In the genomic region with DNA sequence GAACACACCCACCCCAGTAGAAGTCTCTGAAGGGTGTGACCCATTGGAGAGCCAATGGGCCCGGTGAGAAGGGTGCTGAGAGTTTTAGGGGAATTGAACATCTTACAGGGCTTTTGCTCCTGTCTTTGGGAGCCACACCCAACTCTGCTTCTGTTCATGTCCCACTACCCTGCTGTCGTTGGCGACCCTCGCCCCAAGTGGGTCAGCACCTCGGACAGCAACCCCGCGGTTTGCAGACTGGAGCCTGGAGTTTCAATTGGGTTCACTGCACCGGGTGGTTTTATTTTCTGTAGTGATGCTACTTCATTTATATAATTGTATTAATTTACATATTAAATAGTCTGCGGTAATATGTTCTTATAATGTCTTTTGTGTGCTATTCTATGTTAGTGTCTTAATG, we compare ENCODE assay signal across 13 mouse cellular contexts. TPM values are rescaled to one million over a fixed set of nuclear protein-coding genes. Genes with fewer than 3 reads are reported as not detected.
DNase-seq lines count a peak whose midpoint lies in the region; ATAC-seq and TF ChIP-seq lines count a peak whose summit lies in the region.
"Had no signal": no experiment of that assay in that cellular context is flagged by ENCODE, and none has a peak within 500 bp of the region (broad histone marks: within the 10 kb centered on the region; RNA-seq: fewer than 3 reads in every experiment).

No protein-coding gene starts in this region.

- no peaks in the 10 kb centered on the region for H3K36me3 ChIP-seq in embryonic facial prominence, embryonic 11.5 days (replicated peaks; ENCODE audit: control insufficient read depth, insufficient read depth, low read depth, low read length)
- peaks cover 30% of the 10 kb centered on the region for H3K36me3 ChIP-seq in hindbrain, embryonic 14.5 days (replicated peaks; ENCODE audit: control insufficient read depth, insufficient read depth)
- H3K36me3 ChIP-seq in myocyte (ENCODE audit: control insufficient read depth, insufficient read depth) = peaks cover 4% of the 10 kb centered on the region
- H3K36me3 ChIP-seq: stomach, embryonic 15.5 days had no signal

- no peak overlapping the region for H3K9ac ChIP-seq in embryonic facial prominence, embryonic 11.5 days (replicated peaks; ENCODE audit: low read length)
- peak overlapping the region; percentile 99 for H3K9ac ChIP-seq in hindbrain, embryonic 14.5 days
- H3K9ac ChIP-seq: stomach, embryonic 15.5 days had no signal

- peaks cover 40% of the 10 kb centered on the region for H3K27me3 ChIP-seq in embryonic facial prominence, embryonic 11.5 days (ENCODE audit: control insufficient read depth, insufficient read depth, low read length)
- H3K27me3 ChIP-seq in hindbrain, embryonic 14.5 days (ENCODE audit: control insufficient read depth, insufficient read depth, low read length) = no peaks in the 10 kb centered on the region
- H3K27me3 ChIP-seq in myocyte (ENCODE audit: control insufficient read depth, insufficient read depth, insufficient read length) = no peaks in the 10 kb centered on the region

- H3K4me3 ChIP-seq in left cerebral cortex, adult 2 months = peak overlapping the region; percentile 91
- H3K4me3 ChIP-seq in embryonic facial prominence, embryonic 11.5 days (ENCODE audit: low read depth, low read length) = peak overlapping the region; percentile 23
- peak overlapping the region; percentile 75 for H3K4me3 ChIP-seq in hindbrain, embryonic 14.5 days (replicated peaks; ENCODE audit: low read length)
- H3K4me3 ChIP-seq in myocyte = no peak overlapping the region
- H3K4me3 ChIP-seq: stomach, embryonic 15.5 days had no signal

- no peak for DNase-seq in left cerebral cortex, adult 2 months (ENCODE audit: extremely low spot score in 1 of 2, low spot score in 2 of 2)
- DNase-seq in left cerebral cortex, postnatal 10 days (ENCODE audit: extremely low spot score in 1 of 2, low spot score in 2 of 2) = no peak
- peak; percentile 76 for DNase-seq in embryonic facial prominence, embryonic 11.5 days (ENCODE audit: low spot score)
- DNase-seq in hindbrain, embryonic 14.5 days (ENCODE audit: low spot score) = no peak
- no peak for DNase-seq in adrenal gland, postnatal 14 days
- no peak for DNase-seq in urinary bladder, adult 2 months (ENCODE audit: low spot score)
- DNase-seq: adrenal gland, postnatal 10 days; kidney, postnatal 25 days had no signal

- TF ChIP-seq CTCF in left cerebral cortex, adult 2 months (IDR thresholded peaks at IDR 0.05) = no peak

- TF ChIP-seq POLR2A in myocyte (IDR thresholded peaks at IDR 0.05; ENCODE audit: insufficient read length, low read depth) = no peak

- no peak overlapping the region for H3K27ac ChIP-seq in left cerebral cortex, adult 2 months
- H3K27ac ChIP-seq in embryonic facial prominence, embryonic 11.5 days (replicated peaks; ENCODE audit: low read depth, low read length) = no peak overlapping the region
- peak overlapping the region; percentile 99 for H3K27ac ChIP-seq in hindbrain, embryonic 14.5 days
- H3K27ac ChIP-seq: stomach, embryonic 15.5 days had no signal

- no peaks in the 10 kb centered on the region for H3K4me1 ChIP-seq in embryonic facial prominence, embryonic 11.5 days (ENCODE audit: control insufficient read depth, insufficient read depth, low read length)
- peaks cover 39% of the 10 kb centered on the region for H3K4me1 ChIP-seq in hindbrain, embryonic 14.5 days (replicated peaks; ENCODE audit: control insufficient read depth, insufficient read depth, low read length)

- no peak overlapping the region for H3ac ChIP-seq in myocyte (ENCODE audit: control insufficient read depth, insufficient read length)

- no peak for ATAC-seq in embryonic facial prominence, embryonic 11.5 days (replicated peaks; ENCODE audit: insufficient number of reproducible peaks, low FRiP score, low TSS enrichment, low read depth)
- ATAC-seq in hindbrain, embryonic 14.5 days (ENCODE audit: low FRiP score) = no peak
- no peak for ATAC-seq in activated CD4-positive, CD25-positive, alpha-beta regulatory T cell, adult 4 months

- peak overlapping the region; percentile 10 for H3K4me2 ChIP-seq in embryonic facial prominence, embryonic 11.5 days (ENCODE audit: low read depth, low read length)
- H3K4me2 ChIP-seq in hindbrain, embryonic 14.5 days (replicated peaks) = peak overlapping the region; percentile 92
- peak overlapping the region; percentile 46 for H3K4me2 ChIP-seq in myocyte (ENCODE audit: low read depth)
- H3K4me2 ChIP-seq: stomach, embryonic 15.5 days had no signal

- H3K79me2 ChIP-seq in myocyte (ENCODE audit: control insufficient read depth, insufficient read depth) = peaks cover 9% of the 10 kb centered on the region

- no peaks in the 10 kb centered on the region for H3K9me3 ChIP-seq in embryonic facial prominence, embryonic 11.5 days (replicated peaks; ENCODE audit: control insufficient read depth, low read length)
- H3K9me3 ChIP-seq in hindbrain, embryonic 14.5 days (ENCODE audit: control insufficient read depth, low read length) = no peaks in the 10 kb centered on the region
- H3K9me3 ChIP-seq: stomach, embryonic 15.5 days had no signal

- intact Hi-C loops in left cerebral cortex, adult 2 months (cut with DNase I) = no loop called here
- intact Hi-C loops in left cerebral cortex, postnatal 10 days (cut with DNase I) = no loop called here

- WGBS in embryonic facial prominence, embryonic 11.5 days = 6% methylated on average over 9 of the region's 9 CpGs
- WGBS in hindbrain, embryonic 14.5 days = 11% methylated on average over 9 of the region's 9 CpGs

TF ChIP-seq in myocyte, 11 proteins besides CTCF, POLR2A, EP300 and RAD21:
- TF ChIP-seq REST (IDR thresholded peaks at IDR 0.05; ENCODE audit: insufficient read depth, insufficient read length) = peak; percentile 81
- no peak for TF ChIP-seq USF1 (IDR thresholded peaks at IDR 0.05; ENCODE audit: low read depth)
- no peak for TF ChIP-seq SRF (IDR thresholded peaks at IDR 0.05; ENCODE audit: control insufficient read depth, insufficient read length, low read depth)

RNA-seq across cellular contexts. Expression of a gene that starts 3.0 kb away (rescaled TPM):
- total RNA-seq in left cerebral cortex, adult 2 months (2021) = 100 to 1,000 TPM; 373 to 377 TPM
- 1,000 to 10,000 TPM; 1,287 to 1,390 TPM for total RNA-seq in left cerebral cortex, postnatal 10 days (2021)
- 199 and 248 TPM in 2 replicates for polyA plus RNA-seq in embryonic facial prominence, embryonic 11.5 days (2014; fragmentation: Nextera tagmentation; extraction: Ambion mirVana)
- 1,715 and 1,766 TPM in 2 replicates for polyA plus RNA-seq in hindbrain, embryonic 14.5 days (2014; fragmentation: Nextera tagmentation; extraction: Ambion mirVana)
- polyA plus RNA-seq in myocyte (2012; fragmentation: generic; extraction: Trizol) = 85.5 TPM
- total RNA-seq in adrenal gland, postnatal 14 days (2021) = 7.3 and 32.4 TPM in 2 replicates
- polyA plus RNA-seq in activated CD4-positive, CD25-positive, alpha-beta regulatory T cell, adult 4 months (2017; shearing (Covaris generic)) = under 1 TPM; 0.53 to 0.68 TPM
- 3.6 and 3.7 TPM in 2 replicates for polyA plus RNA-seq in urinary bladder, adult 2 months (2012; rRNA removed)

RNA-seq across cellular contexts. Expression of a gene that starts 7.3 kb away (rescaled TPM):
- total RNA-seq in left cerebral cortex, adult 2 months (2021) = under 1 TPM; 0.18 to 0.19 TPM
- total RNA-seq in left cerebral cortex, postnatal 10 days (2021) = not detected
- not detected in 2 replicates for polyA plus RNA-seq in embryonic facial prominence, embryonic 11.5 days (2014; fragmentation: Nextera tagmentation; extraction: Ambion mirVana)
- polyA plus RNA-seq in hindbrain, embryonic 14.5 days (2014; fragmentation: Nextera tagmentation; extraction: Ambion mirVana) = 0.10 and 0.21 TPM in 2 replicates
- polyA plus RNA-seq in myocyte (2012; fragmentation: generic; extraction: Trizol) = 0.02 TPM
- not detected in 2 replicates for total RNA-seq in adrenal gland, postnatal 14 days (2021)
- not detected for polyA plus RNA-seq in activated CD4-positive, CD25-positive, alpha-beta regulatory T cell, adult 4 months (2017; shearing (Covaris generic))
- polyA plus RNA-seq in urinary bladder, adult 2 months (2012; rRNA removed) = not detected in 2 replicates
- total RNA-seq: adrenal gland, postnatal 10 days; common myeloid progenitor, adult 5-6 weeks had no signal
- polyA plus RNA-seq: liver, embryonic 16.5 days; stomach, embryonic 15.5 days had no signal

RNA-seq across cellular contexts. Expression of a gene that starts 9.1 kb away (rescaled TPM):
- 10 to 100 TPM; 55.0 to 55.5 TPM for total RNA-seq in left cerebral cortex, adult 2 months (2021)
- total RNA-seq in left cerebral cortex, postnatal 10 days (2021) = 10 to 100 TPM; 75.4 to 77.6 TPM
- 38.8 and 39.6 TPM in 2 replicates for polyA plus RNA-seq in embryonic facial prominence, embryonic 11.5 days (2014; fragmentation: Nextera tagmentation; extraction: Ambion mirVana)
- 45.3 and 52.2 TPM in 2 replicates for polyA plus RNA-seq in hindbrain, embryonic 14.5 days (2014; fragmentation: Nextera tagmentation; extraction: Ambion mirVana)
- 19.6 TPM for polyA plus RNA-seq in myocyte (2012; fragmentation: generic; extraction: Trizol)
- 26.7 and 28.5 TPM in 2 replicates for total RNA-seq in adrenal gland, postnatal 14 days (2021)
- 10 to 100 TPM in 1 of 2 experiments, 1 to 10 TPM in 1; 5.6 to 11.1 TPM for polyA plus RNA-seq in activated CD4-positive, CD25-positive, alpha-beta regulatory T cell, adult 4 months (2017; shearing (Covaris generic))
- polyA plus RNA-seq in urinary bladder, adult 2 months (2012; rRNA removed) = 28.7 and 32.1 TPM in 2 replicates

RNA-seq across cellular contexts. Expression of a gene that starts 40.7 kb away (rescaled TPM):
- total RNA-seq in left cerebral cortex, adult 2 months (2021) = 100 to 1,000 TPM; 586 to 610 TPM
- 100 to 1,000 TPM; 498 to 558 TPM for total RNA-seq in left cerebral cortex, postnatal 10 days (2021)
- 151 TPM in 2 replicates for polyA plus RNA-seq in embryonic facial prominence, embryonic 11.5 days (2014; fragmentation: Nextera tagmentation; extraction: Ambion mirVana)
- polyA plus RNA-seq in hindbrain, embryonic 14.5 days (2014; fragmentation: Nextera tagmentation; extraction: Ambion mirVana) = 371 and 380 TPM in 2 replicates
- polyA plus RNA-seq in myocyte (2012; fragmentation: generic; extraction: Trizol) = 177 TPM
- 189 and 198 TPM in 2 replicates for total RNA-seq in adrenal gland, postnatal 14 days (2021)
- polyA plus RNA-seq in activated CD4-positive, CD25-positive, alpha-beta regulatory T cell, adult 4 months (2017; shearing (Covaris generic)) = 10 to 100 TPM; 84.9 to 92.3 TPM
- polyA plus RNA-seq in urinary bladder, adult 2 months (2012; rRNA removed) = 193 TPM in 2 replicates

Comparison
In these comparisons a context has a peak if more than half of its experiments do, and no peak if none do; other contexts are left out.
1. H3K4me2 ChIP-seq: peak in every context shown above with its lines; median percentile 92 in hindbrain, embryonic 14.5 days; 46 in myocyte; 10 in embryonic facial prominence, embryonic 11.5 days.
2. RNA of a gene that starts 3.0 kb away (polyA plus RNA-seq): 1,715 to 1,766 TPM in hindbrain, embryonic 14.5 days, 199 to 248 TPM in embryonic facial prominence, embryonic 11.5 days and 85.5 TPM in myocyte (single experiment); 3.6 to 3.7 TPM in urinary bladder, adult 2 months and 0.53 to 0.68 TPM in activated CD4-positive, CD25-positive, alpha-beta regulatory T cell, adult 4 months; every median in the first group is over 10 times any median in the second.